Mouse (Mus musculus) limb, embryonic 10.5 days (tissue): Measurements from ENCODE around the gene Rln1. TPM values are rescaled to one million over a fixed set of nuclear protein-coding genes. Genes with fewer than 3 reads are reported as not detected.

ENCODE experiments used
- DNase-seq: peaks from one replicate; pipeline ENCODE4 v3.0.0-alpha.2; 2017; ENCODE audit warnings: low spot score
- H3K27ac ChIP-seq: fragments of 300-500 bp; sonication (generic); 2 replicates; pipeline ENCODE4 v1.5.1; 2016; ENCODE audit warnings: mild to moderate bottlenecking
- H3K27me3 ChIP-seq: fragments of 300-500 bp; sonication (generic); 2 replicates; pipeline ENCODE4 v1.6.1; 2016; ENCODE audit warnings: low read depth, mild to moderate bottlenecking; ENCODE audit not compliant: poor library complexity, severe bottlenecking
- H3K36me3 ChIP-seq: fragments of 300-500 bp; sonication (generic); 2 replicates; pipeline ENCODE4 v1.6.1; 2016; ENCODE audit warnings: mild to moderate bottlenecking, moderate library complexity
- H3K4me1 ChIP-seq: fragments of 300-500 bp; sonication (generic); 2 replicates; pipeline ENCODE4 v1.6.1; 2016
- H3K4me3 ChIP-seq: fragments of 300-500 bp; sonication (generic); 2 replicates; pipeline ENCODE4 v1.5.1; 2016; ENCODE audit warnings: mild to moderate bottlenecking, moderate library complexity
- H3K9me3 ChIP-seq: fragments of 300-500 bp; sonication (generic); replicated peaks from 2 replicates; pipeline ENCODE4 v1.6.1; 2016; ENCODE audit warnings: mild to moderate bottlenecking
- WGBS: fragments of 180-500 bp; shearing (Covaris S2); methylation state at CpG from one replicate; pipeline ENCODE4 v1.1.7; 2016; 5-methylcytosine and 5-hydroxymethylcytosine counted together
- polyA plus RNA-seq: library from polyadenylated mRNA; unstranded; fragments of >200 nt; fragmentation: Nextera tagmentation; extraction: Ambion mirVana; gene quantifications from 2 replicates; pipeline ENCODE4 v1.2.1, GENCODE M21; 2016

Gene Rln1
- polyA plus RNA-seq, 1 experiment from 2014 or later, result 0.26 TPM

- Histone ChIP-seq H3K27ac (no peak overlapping the region), H3K27me3 (no peaks in the 10 kb centered on the region), H3K9me3 (no peaks in the 10 kb centered on the region), H3K4me1 (no peaks in the 10 kb centered on the region), H3K4me3 (no peak overlapping the region), H3K36me3 (no peaks in the 10 kb centered on the region)
- DNase-seq, result no peak
- 63% methylated on average over 5 of the region's 5 CpGs for WGBS
Observed at GRCm38 (mm10) chr19:29350991-29351390, 16.5 kb upstream of the Rln1 start.

GRCm38 (mm10) chr19:29345636-29346035 lies 11.2 kb upstream of the Rln1 start:
- WGBS, result 78% methylated on average over 6 of the region's 6 CpGs
- Histone ChIP-seq H3K4me3 (no peak overlapping the region), H3K36me3 (no peaks in the 10 kb centered on the region), H3K9me3 (no peaks in the 10 kb centered on the region), H3K27ac (no peak overlapping the region), H3K4me1 (no peaks in the 10 kb centered on the region), H3K27me3 (no peaks in the 10 kb centered on the region)
- no peak for DNase-seq

- Histone ChIP-seq H3K27me3 (no peaks in the 10 kb centered on the region), H3K9me3 (no peaks in the 10 kb centered on the region), H3K4me3 (no peak overlapping the region), H3K27ac (no peak overlapping the region), H3K4me1 (no peaks in the 10 kb centered on the region), H3K36me3 (no peaks in the 10 kb centered on the region)
- no peak for DNase-seq
Observed at GRCm38 (mm10) chr19:29344868-29345267, 10.4 kb upstream of the Rln1 start.

- no peak overlapping the region for H3K27ac ChIP-seq
- no peaks in the 10 kb centered on the region for H3K4me1 ChIP-seq
- no peaks in the 10 kb centered on the region for H3K27me3 ChIP-seq
- H3K9me3 ChIP-seq, result no peaks in the 10 kb centered on the region
- H3K36me3 ChIP-seq, result no peaks in the 10 kb centered on the region
- DNase-seq, result no peak
- H3K4me3 ChIP-seq, result no peak overlapping the region
- WGBS, result 76% methylated on average over 6 of the region's 6 CpGs
Observed at GRCm38 (mm10) chr19:29342281-29342680, 7.8 kb upstream of the Rln1 start.

GRCm38 (mm10) chr19:29341029-29341428 lies 6.6 kb upstream of the Rln1 start:
- no peak overlapping the region for H3K27ac ChIP-seq
- no peak for DNase-seq
- WGBS, result 95% methylated on average over 4 of the region's 4 CpGs
- H3K27me3 ChIP-seq, result no peaks in the 10 kb centered on the region
- no peaks in the 10 kb centered on the region for H3K36me3 ChIP-seq
- no peaks in the 10 kb centered on the region for H3K9me3 ChIP-seq
- H3K4me3 ChIP-seq, result no peak overlapping the region
- no peaks in the 10 kb centered on the region for H3K4me1 ChIP-seq

- Histone ChIP-seq H3K36me3 (no peaks in the 10 kb centered on the region), H3K4me3 (no peak overlapping the region), H3K27me3 (peaks cover 10% of the 10 kb centered on the region; the same call in 1 of the 2 replicates), H3K4me1 (peaks cover 11% of the 10 kb centered on the region), H3K27ac (no peak overlapping the region), H3K9me3 (no peaks in the 10 kb centered on the region)
- 82% methylated on average over 2 of the region's 2 CpGs for WGBS
- no peak for DNase-seq
Observed at GRCm38 (mm10) chr19:29336624-29337023, 2.2 kb upstream of the Rln1 start.

GRCm38 (mm10) chr19:29326822-29327552 lies 7.5 kb downstream of the Rln1 start:
- no peaks in the 10 kb centered on the region for H3K36me3 ChIP-seq
- no peaks in the 10 kb centered on the region for H3K9me3 ChIP-seq
- peaks cover 8% of the 10 kb centered on the region; the same call in 1 of the 2 replicates for H3K27me3 ChIP-seq
- H3K4me3 ChIP-seq, result no peak overlapping the region
- H3K4me1 ChIP-seq, result peaks cover 11% of the 10 kb centered on the region
- WGBS, result 87% methylated on average over 13 of the region's 13 CpGs
- H3K27ac ChIP-seq, result no peak overlapping the region
- no peak for DNase-seq

- Histone ChIP-seq H3K27ac (no peak overlapping the region), H3K4me3 (no peak overlapping the region), H3K36me3 (no peaks in the 10 kb centered on the region), H3K4me1 (peaks cover 11% of the 10 kb centered on the region), H3K9me3 (no peaks in the 10 kb centered on the region), H3K27me3 (peaks cover 8% of the 10 kb centered on the region; the same call in 1 of the 2 replicates)
- no peak for DNase-seq
- 93% methylated on average over 4 of the region's 4 CpGs for WGBS
Observed at GRCm38 (mm10) chr19:29326396-29326795, 8.1 kb downstream of the Rln1 start.

DNA sequence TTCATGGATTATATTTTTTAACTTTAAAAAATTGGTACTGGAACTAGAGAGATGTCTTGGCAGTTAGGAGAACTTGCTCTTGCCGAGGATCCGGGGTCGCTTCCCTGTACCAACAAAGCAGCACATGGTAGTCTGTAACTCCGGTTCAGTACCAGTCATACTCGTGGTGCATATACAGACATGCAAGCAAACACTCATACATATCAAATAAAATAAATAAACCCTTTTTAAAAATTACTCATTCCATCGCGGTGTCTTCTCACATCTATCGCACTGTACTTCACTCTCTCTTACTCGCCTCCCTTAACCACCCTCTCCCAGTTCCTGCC lies 8.7 kb downstream of the Rln1 start:
- Histone ChIP-seq H3K4me1 (peaks cover 11% of the 10 kb centered on the region), H3K27ac (peak overlapping the region; percentile 25; the same call in 1 of the 2 replicates), H3K27me3 (peaks cover 8% of the 10 kb centered on the region; the same call in 1 of the 2 replicates), H3K36me3 (no peaks in the 10 kb centered on the region), H3K4me3 (peak overlapping the region; percentile 51), H3K9me3 (no peaks in the 10 kb centered on the region)
- DNase-seq, result no peak
- 67% methylated on average over 9 of the region's 9 CpGs for WGBS

- DNase-seq, result peak; percentile 90
- WGBS, result 5% methylated on average over 31 of the region's 31 CpGs
- H3K27ac ChIP-seq, result peak within 1 kb of the TSS; percentile 25; the same call in 1 of the 2 replicates
Observed at GRCm38 (mm10) chr19:29325053-29325851, 9.2 kb downstream of the Rln1 start, which contains the start of gene Insl6. Insl6 (minus strand) TSS chr19:29325356.

DNA sequence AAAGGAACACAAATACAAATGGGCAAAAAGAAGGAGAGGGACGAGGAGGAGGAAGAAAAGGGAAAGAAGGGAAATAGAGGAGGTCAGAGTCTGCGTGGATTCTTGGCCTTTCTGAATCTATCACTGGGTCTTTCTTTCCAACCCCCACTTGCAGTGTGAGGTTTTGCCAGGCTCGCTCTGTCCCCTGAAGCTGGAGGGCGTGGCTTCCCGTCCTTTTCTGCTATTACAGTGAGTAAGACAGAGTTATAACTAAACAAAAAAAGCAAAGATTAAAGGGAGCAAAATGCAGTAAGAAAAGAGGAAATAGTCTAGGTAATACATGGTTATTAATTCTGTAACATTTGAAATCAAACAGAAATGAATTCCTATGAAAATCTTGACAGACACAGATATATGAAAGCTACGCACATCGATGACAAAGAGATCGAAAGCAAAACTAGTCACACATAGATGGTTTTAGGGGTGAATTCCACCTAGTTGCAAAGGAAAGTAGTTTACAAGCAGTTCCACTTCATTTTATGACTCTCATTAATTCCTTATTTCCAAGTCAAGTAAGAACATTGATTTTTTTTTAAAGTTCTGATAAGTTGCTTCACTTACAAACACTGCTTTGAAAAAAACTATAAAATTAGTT lies 10.9 kb downstream of the Rln1 start:
- Histone ChIP-seq H3K4me1 (peaks cover 11% of the 10 kb centered on the region), H3K4me3 (no peak overlapping the region), H3K27ac (no peak overlapping the region), H3K9me3 (no peaks in the 10 kb centered on the region), H3K27me3 (peaks cover 8% of the 10 kb centered on the region; the same call in 1 of the 2 replicates), H3K36me3 (no peaks in the 10 kb centered on the region)
- no peak for DNase-seq
- 77% methylated on average over 8 of the region's 8 CpGs for WGBS

More at GRCm38 (mm10) chr19:29325053-29325851, 9.2 kb downstream of the Rln1 start, which contains the start of gene Insl6:
- peak within 1 kb of the TSS; percentile 51 for H3K4me3 ChIP-seq
- peaks cover 11% of the 10 kb centered on the region for H3K4me1 ChIP-seq
- H3K27me3 ChIP-seq, result peaks cover 8% of the 10 kb centered on the region; the same call in 1 of the 2 replicates
- no peaks in the 10 kb centered on the region for H3K36me3 ChIP-seq
- no peaks in the 10 kb centered on the region for H3K9me3 ChIP-seq

DNA sequence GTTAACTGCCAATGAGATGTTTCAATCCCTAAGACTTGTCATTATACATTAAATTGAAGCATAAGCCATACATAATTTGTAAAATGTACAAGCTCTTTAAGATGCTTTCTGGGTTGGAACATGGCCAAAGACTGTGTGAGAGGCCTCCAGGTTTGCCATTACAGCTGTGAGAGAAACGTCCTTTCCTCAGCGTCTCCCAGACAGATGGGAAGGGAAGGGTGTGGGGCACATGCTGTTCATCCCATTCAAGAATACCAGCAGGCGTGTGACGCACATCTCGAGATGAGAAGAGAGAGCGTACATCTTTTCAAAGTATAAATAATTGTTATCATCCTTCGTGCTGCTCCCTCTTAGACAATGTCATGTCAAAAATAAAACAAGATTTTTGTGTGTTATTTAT lies 21.8 kb downstream of the Rln1 start:
- Histone ChIP-seq H3K4me1 (no peaks in the 10 kb centered on the region), H3K27ac (no peak overlapping the region), H3K27me3 (no peaks in the 10 kb centered on the region), H3K9me3 (no peaks in the 10 kb centered on the region), H3K36me3 (peaks cover 42% of the 10 kb centered on the region), H3K4me3 (no peak overlapping the region)
- WGBS, result 82% methylated on average over 7 of the region's 7 CpGs
- no peak for DNase-seq

DNA sequence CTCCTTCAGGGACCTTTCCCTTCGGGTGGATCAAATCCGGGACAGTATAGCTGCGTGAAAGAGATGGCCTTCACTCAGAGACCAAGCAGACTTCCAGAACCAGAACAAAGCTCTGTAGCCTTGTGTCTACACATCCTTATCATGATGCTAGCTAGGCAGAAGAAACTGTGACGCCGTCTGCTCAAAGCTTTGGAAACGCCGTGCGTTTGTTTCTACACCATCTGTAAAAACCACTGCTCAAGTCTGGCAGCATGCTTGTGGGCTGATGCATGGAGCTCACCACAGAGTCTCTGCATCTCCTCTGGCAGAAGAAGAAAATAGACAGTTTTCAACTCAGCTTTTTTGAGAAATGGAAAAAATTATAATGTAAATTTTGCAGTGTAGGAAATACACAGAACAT lies 22.7 kb downstream of the Rln1 start:
- 94% methylated on average over 8 of the region's 8 CpGs for WGBS
- H3K4me1 ChIP-seq, result no peaks in the 10 kb centered on the region
- no peak overlapping the region for H3K27ac ChIP-seq
- no peaks in the 10 kb centered on the region for H3K9me3 ChIP-seq
- no peak for DNase-seq
- H3K27me3 ChIP-seq, result no peaks in the 10 kb centered on the region
- no peak overlapping the region for H3K4me3 ChIP-seq
- H3K36me3 ChIP-seq, result peaks cover 42% of the 10 kb centered on the region
